Mouse (Mus musculus): ENCODE measurements around the gene Fbxl15.

DNA sequence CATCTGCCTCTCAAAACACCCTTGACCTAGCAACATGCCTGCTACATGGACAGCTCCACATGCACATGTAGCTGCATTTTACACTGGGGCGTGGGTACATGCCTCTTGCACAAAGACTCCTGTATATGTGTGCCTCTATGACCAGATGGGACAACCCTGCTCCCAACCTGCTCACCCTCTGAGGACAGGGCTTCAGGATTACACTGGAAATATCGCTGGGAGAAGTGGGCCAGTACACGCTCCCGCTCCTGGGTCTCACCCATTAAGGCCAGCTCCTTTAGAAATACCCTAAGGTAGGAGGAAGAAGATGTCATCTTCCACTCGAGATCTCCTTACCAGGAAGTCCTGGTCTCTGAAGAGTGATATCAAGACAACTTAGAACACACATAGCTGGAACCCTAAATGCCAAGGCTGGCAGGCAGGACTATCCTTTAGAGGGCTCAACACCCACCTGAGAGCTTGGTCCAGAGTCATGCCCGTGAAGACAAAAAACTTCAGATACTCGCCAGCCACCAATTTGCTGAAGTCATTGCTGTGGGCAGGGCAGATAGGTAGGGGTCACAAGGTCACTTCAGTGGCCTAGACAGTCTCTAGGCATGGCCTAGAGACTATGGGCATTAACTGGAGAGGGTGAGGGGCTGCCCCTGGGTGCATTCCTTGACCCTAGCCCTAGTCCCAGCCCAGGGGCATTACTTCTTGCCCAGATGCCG is 7.8 kb upstream of the Fbxl15 start:
- TF ChIP-seq FLI1 (IDR thresholded peaks at IDR 0.05; ENCODE audit: low read length) (no peak), GATA1 (IDR thresholded peaks at IDR 0.05; ENCODE audit: borderline replicate concordance, low read length) (no peak)

Data from megakaryocyte, embryonic 14.5 days (primary cell).